In the genomic region with DNA sequence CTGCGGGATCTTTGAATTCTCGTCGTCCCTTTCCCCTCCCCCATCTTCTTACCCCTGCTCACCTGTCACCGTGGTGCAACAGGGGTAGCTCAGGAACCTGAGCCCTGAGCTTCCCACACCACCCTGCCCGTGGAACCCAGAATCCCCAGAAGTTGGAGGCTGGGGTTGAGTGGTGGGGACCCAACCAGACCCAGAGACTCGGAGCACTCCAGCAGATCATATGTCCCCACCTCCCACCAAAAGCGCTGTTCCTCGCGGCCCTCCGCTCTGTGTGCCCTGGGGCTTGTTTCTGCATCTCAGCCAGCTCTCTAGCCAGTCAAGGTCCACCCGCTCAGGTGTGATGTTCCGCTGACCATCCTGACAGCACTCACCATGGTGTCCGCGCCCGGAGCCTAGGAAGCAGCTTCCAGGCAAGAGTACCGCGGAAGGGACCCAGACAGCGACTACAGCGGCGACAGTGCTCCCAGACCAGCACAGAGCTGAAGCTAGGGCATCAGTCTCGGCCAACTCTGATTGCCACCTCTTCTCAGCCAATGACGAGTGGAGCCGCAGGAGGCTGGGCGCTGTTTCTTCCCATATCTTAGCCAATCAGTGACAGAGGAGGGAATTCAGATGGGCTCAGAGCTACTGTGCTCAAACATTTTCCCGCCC, we compare ENCODE assay signal across 9 mouse cellular contexts. TPM values are rescaled to one million over a fixed set of nuclear protein-coding genes. Genes with fewer than 3 reads are reported as not detected.
DNase-seq lines count a peak whose midpoint lies in the region; ATAC-seq lines count a peak whose summit lies in the region.
"Had no signal": no experiment of that assay in that cellular context is flagged by ENCODE, and none has a peak within 500 bp of the region (broad histone marks: within the 10 kb centered on the region; RNA-seq: fewer than 3 reads in every experiment).

Gene Gucy1b1 (minus strand): TSS at position 489 of the 651 bp plus-strand sequence.

- peak within 1 kb of the TSS; percentile 80 for H3K9ac ChIP-seq in forebrain, embryonic 15.5 days (replicated peaks)
- H3K9ac ChIP-seq in liver, embryonic 11.5 days (ENCODE audit: low read depth, low read length), result peak within 1 kb of the TSS; percentile 46; the same call in 1 of the 2 replicates
- H3K9ac ChIP-seq in stomach, embryonic 16.5 days (ENCODE audit: low read length), result peak within 1 kb of the TSS; percentile 77

- ATAC-seq in cerebellum, adult (ENCODE audit: insufficient number of reproducible peaks, low FRiP score, low TSS enrichment), result peak; percentile 98
- ATAC-seq in forebrain, embryonic 15.5 days (replicated peaks), result peak; percentile 100
- peak; percentile 93 for ATAC-seq in liver, embryonic 11.5 days (replicated peaks; ENCODE audit: low FRiP score)
- peak; percentile 94 for ATAC-seq in stomach, embryonic 16.5 days (ENCODE audit: insufficient read depth, low FRiP score)

- no peaks in the 10 kb centered on the region for H3K9me3 ChIP-seq in forebrain, embryonic 15.5 days
- H3K9me3 ChIP-seq in liver, embryonic 11.5 days (ENCODE audit: control insufficient read depth, low read length), result no peaks in the 10 kb centered on the region
- no peaks in the 10 kb centered on the region for H3K9me3 ChIP-seq in stomach, embryonic 16.5 days (replicated peaks; ENCODE audit: control insufficient read depth, low read length)

- H3K36me3 ChIP-seq in forebrain, embryonic 15.5 days, result no peaks in the 10 kb centered on the region
- no peaks in the 10 kb centered on the region for H3K36me3 ChIP-seq in liver, embryonic 11.5 days (ENCODE audit: control insufficient read depth, insufficient read depth, low read length)
- H3K36me3 ChIP-seq in stomach, embryonic 16.5 days (ENCODE audit: control insufficient read depth, insufficient read depth, low read length), result no peaks in the 10 kb centered on the region
- H3K36me3 ChIP-seq: G1E had no signal

- intact Hi-C loops in heart, postnatal 10 days (cut with DNase I), result no loop called here

- H3K27ac ChIP-seq in forebrain, embryonic 15.5 days (replicated peaks), result peak within 1 kb of the TSS; percentile 83
- H3K27ac ChIP-seq in liver, embryonic 11.5 days (ENCODE audit: low read depth, low read length), result peak within 1 kb of the TSS; percentile 5; the same call in 1 of the 2 replicates
- peak within 1 kb of the TSS; percentile 84 for H3K27ac ChIP-seq in stomach, embryonic 16.5 days (ENCODE audit: low read length)

- peak; percentile 27 to 41 for DNase-seq in CD8-positive naive resting alpha-beta T cell, adult 2 months (ENCODE audit: low read depth in 2 of 2, low spot score in 2 of 2)
- peak; percentile 81 for DNase-seq in heart, postnatal 10 days
- peak; percentile 62 to 84 for DNase-seq in kidney, postnatal 25 days
- peak; percentile 68 for DNase-seq in liver, embryonic 11.5 days (ENCODE audit: low spot score)
- peak; percentile 62 for DNase-seq in naive thymus-derived CD4-positive, alpha-beta T cell, adult 2 months (ENCODE audit: low read depth)

- H3K27me3 ChIP-seq in forebrain, embryonic 15.5 days, result no peaks in the 10 kb centered on the region
- peaks cover 12% of the 10 kb centered on the region for H3K27me3 ChIP-seq in liver, embryonic 11.5 days (replicated peaks; ENCODE audit: control insufficient read depth, insufficient read depth, low read length)
- no peaks in the 10 kb centered on the region for H3K27me3 ChIP-seq in stomach, embryonic 16.5 days (ENCODE audit: control insufficient read depth, insufficient read depth, low read length)

- H3K4me1 ChIP-seq in forebrain, embryonic 15.5 days, result peaks cover 16% of the 10 kb centered on the region
- peaks cover 4% of the 10 kb centered on the region; the same call in 1 of the 2 replicates for H3K4me1 ChIP-seq in liver, embryonic 11.5 days (replicated peaks; ENCODE audit: control insufficient read depth, insufficient read depth, low read length)
- H3K4me1 ChIP-seq in stomach, embryonic 16.5 days (ENCODE audit: control insufficient read depth, insufficient read depth, low read length), result no peaks in the 10 kb centered on the region

- peak within 1 kb of the TSS; percentile 89 for H3K4me3 ChIP-seq in forebrain, embryonic 15.5 days
- H3K4me3 ChIP-seq in liver, embryonic 11.5 days (ENCODE audit: low read depth, low read length), result peak within 1 kb of the TSS; percentile 55
- H3K4me3 ChIP-seq in stomach, embryonic 16.5 days (replicated peaks; ENCODE audit: low read length), result peak within 1 kb of the TSS; percentile 69

- under 1% methylated on average over 25 of the region's 25 CpGs for WGBS in forebrain, embryonic 15.5 days
- 1% methylated on average over 25 of the region's 25 CpGs for WGBS in liver, embryonic 11.5 days
- WGBS in stomach, embryonic 16.5 days, result 2% methylated on average over 25 of the region's 25 CpGs

- H3K4me2 ChIP-seq in forebrain, embryonic 15.5 days (replicated peaks), result peak within 1 kb of the TSS; percentile 96
- peak within 1 kb of the TSS; percentile 80 for H3K4me2 ChIP-seq in liver, embryonic 11.5 days
- peak within 1 kb of the TSS; percentile 83 for H3K4me2 ChIP-seq in stomach, embryonic 16.5 days (ENCODE audit: low read depth, low read length)

RNA-seq across cellular contexts. Expression of gene Gucy1b1, which starts in this region (rescaled TPM):
- 50.7 and 60.4 TPM in 2 replicates for polyA plus RNA-seq in forebrain, embryonic 15.5 days (2015; fragmentation: Nextera tagmentation; extraction: Ambion mirVana)
- total RNA-seq in heart, postnatal 10 days (2021), result 10 to 100 TPM; 22.2 to 29.1 TPM
- 18.2 and 23.5 TPM in 2 replicates for polyA plus RNA-seq in liver, embryonic 11.5 days (2014; fragmentation: Nextera tagmentation; extraction: Ambion mirVana)
- polyA plus RNA-seq in stomach, embryonic 16.5 days (2015; fragmentation: Nextera tagmentation; extraction: Ambion mirVana), result 53.1 and 53.9 TPM in 2 replicates
- polyA plus RNA-seq: G1E had no signal

Comparison
In these comparisons a context has a peak if more than half of its experiments do, and no peak if none do; other contexts are left out.
1. Peak in every context shown above with its lines: DNase-seq, ATAC-seq, H3K4me3 ChIP-seq and H3K27ac ChIP-seq.
2. H3K27ac ChIP-seq: peak in every context shown above with its lines; median percentile 84 in stomach, embryonic 16.5 days; 83 in forebrain, embryonic 15.5 days; 5 in liver, embryonic 11.5 days.